Mouse (Mus musculus) adrenal gland, adult 2 months (tissue): ENCODE data around the gene Cd300ld4. TPM values are rescaled to one million over a fixed set of nuclear protein-coding genes. Genes with fewer than 3 reads are reported as not detected.

ENCODE experiments used
- polyA plus RNA-seq: library from polyadenylated mRNA; depleted of rRNA; stranded (reverse); fragments of >200 nt; gene quantifications from 2 replicates; pipeline ENCODE4 v1.2.3, GENCODE M21; 2012; rRNA removed
- total RNA-seq, 2 experiments: library from RNA; stranded (reverse); gene quantifications; 2 replicates each; pipeline ENCODE4 v1.2.3; 2021

The Cd300ld4 gene
- total and polyA plus RNA-seq, 3 experiments = 0.21 TPM; not detected in 2

Other genes starting within 250 kb of the Cd300ld4 start
- gene Btbd17, start 231.1 kb downstream of the Cd300ld4 start, total RNA-seq = not detected
- 0.24 and 0.32 TPM in 2 replicates for gene Btbd17, start 231.1 kb downstream of the Cd300ld4 start, polyA plus RNA-seq
- not detected for gene Gpr142, start 228.1 kb downstream of the Cd300ld4 start, total RNA-seq
- gene Gpr142, start 228.1 kb downstream of the Cd300ld4 start, polyA plus RNA-seq = not detected in 2 replicates
- 1 to 10 TPM; 4.0 to 7.1 TPM for gene Gprc5c, start 175.9 kb downstream of the Cd300ld4 start, total RNA-seq
- gene Gprc5c, start 175.9 kb downstream of the Cd300ld4 start, polyA plus RNA-seq = 5.2 and 7.6 TPM in 2 replicates
- gene Cd300a, start 137.0 kb downstream of the Cd300ld4 start, total RNA-seq = 1 to 10 TPM; 1.5 TPM
- gene Cd300a, start 137.0 kb downstream of the Cd300ld4 start, polyA plus RNA-seq = 0.80 and 0.81 TPM in 2 replicates
- 1 to 10 TPM in 1 of 2 experiments, under 1 TPM in 1; 0.86 to 1.1 TPM for gene Cd300lb, start 92.6 kb downstream of the Cd300ld4 start, total RNA-seq
- 0.42 and 0.46 TPM in 2 replicates for gene Cd300lb, start 92.6 kb downstream of the Cd300ld4 start, polyA plus RNA-seq
- not detected for gene Cd300c, start 57.9 kb downstream of the Cd300ld4 start, total RNA-seq
- gene Cd300c, start 57.9 kb downstream of the Cd300ld4 start, polyA plus RNA-seq = 0.58 TPM in 1 of 2 replicates, not detected in the other
- 1 to 10 TPM in 1 of 2 experiments, under 1 TPM in 1; 0.89 to 2.7 TPM for gene Cd300ld, start 37.1 kb downstream of the Cd300ld4 start, total RNA-seq
- gene Cd300ld, start 37.1 kb downstream of the Cd300ld4 start, polyA plus RNA-seq = 0.45 and 0.64 TPM in 2 replicates
- gene Cd300c2, start 25.1 kb downstream of the Cd300ld4 start, total RNA-seq = 1 to 10 TPM; 3.5 to 5.5 TPM
- gene Cd300c2, start 25.1 kb downstream of the Cd300ld4 start, polyA plus RNA-seq = 3.7 and 3.8 TPM in 2 replicates
- gene Cd300ld2, start 10.8 kb downstream of the Cd300ld4 start, total RNA-seq = not detected
- 0.56 TPM in 1 of 2 replicates, not detected in the other for gene Cd300ld2, start 10.8 kb downstream of the Cd300ld4 start, polyA plus RNA-seq
- gene Cd300ld5, start 10.8 kb upstream of the Cd300ld4 start, total RNA-seq = 1 to 10 TPM; 5.0 to 8.0 TPM
- 0.49 and 0.68 TPM in 2 replicates for gene Cd300ld5, start 10.8 kb upstream of the Cd300ld4 start, polyA plus RNA-seq
- gene Cd300ld3, start 21.4 kb upstream of the Cd300ld4 start, total RNA-seq = 10 to 100 TPM in 1 of 2 experiments, 1 to 10 TPM in 1; 4.0 to 10.5 TPM
- 10.6 and 11.2 TPM in 2 replicates for gene Cd300ld3, start 21.4 kb upstream of the Cd300ld4 start, polyA plus RNA-seq
- under 1 TPM; 0.78 to 0.86 TPM for gene Cd300e, start 35.2 kb upstream of the Cd300ld4 start, total RNA-seq
- gene Cd300e, start 35.2 kb upstream of the Cd300ld4 start, polyA plus RNA-seq = 0.04 TPM in 1 of 2 replicates, not detected in the other
- gene Rab37, start 64.4 kb upstream of the Cd300ld4 start, total RNA-seq = under 1 TPM; 0.55 to 0.58 TPM
- 0.15 and 0.36 TPM in 2 replicates for gene Rab37, start 64.4 kb upstream of the Cd300ld4 start, polyA plus RNA-seq
- under 1 TPM; 0.55 to 0.90 TPM for gene Cd300lf, start 107.0 kb upstream of the Cd300ld4 start, total RNA-seq
- gene Cd300lf, start 107.0 kb upstream of the Cd300ld4 start, polyA plus RNA-seq = 1.00 and 1.3 TPM in 2 replicates
- gene Slc9a3r1, start 136.3 kb upstream of the Cd300ld4 start, total RNA-seq = 10 to 100 TPM; 15.6 to 26.2 TPM
- 14.8 and 15.0 TPM in 2 replicates for gene Slc9a3r1, start 136.3 kb upstream of the Cd300ld4 start, polyA plus RNA-seq
- gene Tmem104, start 160.5 kb upstream of the Cd300ld4 start, total RNA-seq = 10 to 100 TPM; 23.7 to 27.9 TPM
- 26.5 and 34.7 TPM in 2 replicates for gene Tmem104, start 160.5 kb upstream of the Cd300ld4 start, polyA plus RNA-seq
- gene Nat9, start 160.8 kb upstream of the Cd300ld4 start, total RNA-seq = 10 to 100 TPM; 20.0 to 29.2 TPM
- gene Nat9, start 160.8 kb upstream of the Cd300ld4 start, polyA plus RNA-seq = 12.0 and 16.2 TPM in 2 replicates
- 1 to 10 TPM; 2.3 to 9.4 TPM for gene Grin2c, start 240.2 kb upstream of the Cd300ld4 start, total RNA-seq
- gene Grin2c, start 240.2 kb upstream of the Cd300ld4 start, polyA plus RNA-seq = 13.8 and 25.5 TPM in 2 replicates